Mouse (Mus musculus) C3H10T1/2 (cell line): Measurements from ENCODE around the gene Olfr1367. TPM values are rescaled to one million over a fixed set of nuclear protein-coding genes. Genes with fewer than 3 reads are reported as not detected.

ENCODE experiments used
- polyA plus RNA-seq, 2 experiments: library from polyadenylated mRNA; unstranded; fragments of >200 nt; fragmentation: generic; extraction: Trizol; gene quantifications; one replicate each; pipeline ENCODE4 v1.2.1; 2012; ENCODE audit warnings: missing spikeins in 2 of 2

Gene Olfr1367
- not detected for polyA plus RNA-seq

DNA sequence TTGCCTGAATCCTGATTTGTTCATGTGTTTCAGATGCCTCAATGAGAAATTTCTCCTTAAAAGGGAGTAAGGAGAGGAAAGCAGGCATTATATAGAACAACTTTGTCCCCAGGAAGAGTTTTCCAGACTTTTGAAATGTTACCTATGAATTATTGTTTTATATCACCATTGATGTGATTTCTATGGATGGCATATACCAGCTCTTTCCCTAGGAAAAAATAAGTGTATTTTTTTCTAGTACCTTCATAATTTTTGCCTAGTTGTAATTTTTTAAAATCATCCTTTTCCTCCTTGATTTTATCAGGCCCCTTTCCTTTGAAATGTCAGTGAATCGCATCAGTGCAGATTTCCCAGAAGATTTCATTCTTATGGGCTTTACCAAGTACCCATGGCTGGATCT, at the start of gene Olfr1367:
TSS of gene Olfr1367 (plus strand) at position 301 of the 400 bp plus-strand sequence.

DNA sequence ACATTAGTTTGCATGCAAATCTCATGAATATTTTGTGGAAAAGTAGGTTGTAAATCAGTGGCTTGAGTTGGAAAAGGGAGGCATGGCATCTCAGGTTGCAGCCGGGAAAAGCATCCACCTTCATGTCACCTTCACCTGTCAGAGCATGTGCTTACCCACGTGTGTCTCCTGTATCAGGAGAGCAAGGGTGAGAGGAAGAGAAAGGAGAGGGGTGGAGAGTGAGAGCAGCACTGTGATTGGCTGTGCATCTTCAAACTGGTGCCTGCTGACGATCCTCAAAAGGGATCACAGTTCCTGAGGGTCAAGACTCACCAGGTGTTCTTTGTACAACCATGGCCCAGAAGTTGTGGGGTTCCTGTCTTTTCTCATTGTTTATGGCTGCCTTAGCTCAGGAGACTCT, 34.8 kb upstream of the Olfr1367 start, which contains the start of gene Gpx6:
TSS of gene Gpx6 (plus strand) at position 200 of the 400 bp plus-strand sequence.

DNA sequence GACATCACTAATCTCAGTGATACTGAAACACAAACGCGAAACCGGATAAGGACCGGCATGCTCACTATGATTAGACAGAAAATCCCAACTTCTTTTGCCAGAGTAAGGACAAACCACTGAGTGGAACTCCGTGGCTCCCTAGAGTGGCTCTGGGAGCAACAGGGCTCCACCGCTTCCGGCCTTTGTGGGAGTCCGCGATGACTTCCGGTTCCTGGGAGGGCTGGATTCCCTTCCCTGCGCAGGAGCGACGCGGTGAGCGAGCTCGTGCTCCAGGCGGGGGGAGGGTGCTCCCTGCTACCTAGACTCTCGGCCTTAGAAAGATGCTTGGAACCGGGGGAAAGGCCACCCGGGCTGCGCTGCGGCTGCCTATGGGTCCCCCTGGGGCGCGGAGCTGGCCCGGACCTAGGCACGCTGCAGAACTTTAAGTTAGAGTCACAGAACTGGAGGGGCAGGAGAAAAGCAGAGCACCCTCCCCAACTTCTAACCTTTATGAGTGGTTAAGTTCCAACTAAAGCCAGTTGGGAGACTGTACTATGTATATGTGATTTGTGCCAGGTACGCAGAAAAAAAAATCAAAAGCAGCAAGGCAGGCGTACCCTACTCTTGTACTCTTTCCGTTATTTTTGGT, 16.0 kb downstream of the Olfr1367 start, which contains the start of gene Zscan12:
TSS of gene Zscan12 (plus strand) at position 200 of the 628 bp plus-strand sequence.

Other genes with a start within 250 kb of the Olfr1367 start
- gene Olfr1369-ps1, start 235.4 kb upstream of the Olfr1367 start, polyA plus RNA-seq = not detected
- not detected for gene Olfr263, start 217.3 kb upstream of the Olfr1367 start, polyA plus RNA-seq
- not detected for gene Olfr1368, start 201.0 kb upstream of the Olfr1367 start, polyA plus RNA-seq
- 10 to 100 TPM; 57.8 to 76.7 TPM for gene Trim27, start 167.5 kb upstream of the Olfr1367 start, polyA plus RNA-seq
- not detected for gene Gpx5, start 54.2 kb upstream of the Olfr1367 start, polyA plus RNA-seq
- not detected for gene Gpx6, start 34.8 kb upstream of the Olfr1367 start, polyA plus RNA-seq
- gene Zscan12, start 15.9 kb downstream of the Olfr1367 start, polyA plus RNA-seq = 1 to 10 TPM in 1 of 2 experiments, under 1 TPM in 1; 0.33 to 4.3 TPM
- gene Zkscan3, start 55.8 kb downstream of the Olfr1367 start, polyA plus RNA-seq = 10 to 100 TPM in 1 of 2 experiments, 1 to 10 TPM in 1; 1.0 to 19.6 TPM
- gene Pgbd1, start 94.1 kb downstream of the Olfr1367 start, polyA plus RNA-seq = not detected
- gene Zscan26, start 106.8 kb downstream of the Olfr1367 start, polyA plus RNA-seq = 1 to 10 TPM in 1 of 2 experiments, under 1 TPM in 1; 0.18 to 5.0 TPM
- not detected for gene Nkapl, start 121.6 kb downstream of the Olfr1367 start, polyA plus RNA-seq
- under 1 TPM in 1 of 2 experiments, not detected in 1; 0.33 TPM for gene Zkscan4, start 132.0 kb downstream of the Olfr1367 start, polyA plus RNA-seq
- not detected for gene Gm10065, start 132.5 kb downstream of the Olfr1367 start, polyA plus RNA-seq
- gene AK157302, start 148.3 kb downstream of the Olfr1367 start, polyA plus RNA-seq = under 1 TPM; 0.14 to 0.60 TPM
- 10 to 100 TPM; 15.6 to 26.8 TPM for gene Gm11273, start 154.5 kb downstream of the Olfr1367 start, polyA plus RNA-seq
- 1 to 10 TPM in 1 of 2 experiments, under 1 TPM in 1; 0.26 to 1.2 TPM for gene Zkscan8, start 184.2 kb downstream of the Olfr1367 start, polyA plus RNA-seq
- under 1 TPM; 0.01 to 0.05 TPM for gene Olfr1366, start 195.9 kb downstream of the Olfr1367 start, polyA plus RNA-seq
- not detected for gene Olfr1535, start 213.0 kb downstream of the Olfr1367 start, polyA plus RNA-seq
- gene Olfr1364, start 234.8 kb downstream of the Olfr1367 start, polyA plus RNA-seq = not detected